In the genomic region with DNA sequence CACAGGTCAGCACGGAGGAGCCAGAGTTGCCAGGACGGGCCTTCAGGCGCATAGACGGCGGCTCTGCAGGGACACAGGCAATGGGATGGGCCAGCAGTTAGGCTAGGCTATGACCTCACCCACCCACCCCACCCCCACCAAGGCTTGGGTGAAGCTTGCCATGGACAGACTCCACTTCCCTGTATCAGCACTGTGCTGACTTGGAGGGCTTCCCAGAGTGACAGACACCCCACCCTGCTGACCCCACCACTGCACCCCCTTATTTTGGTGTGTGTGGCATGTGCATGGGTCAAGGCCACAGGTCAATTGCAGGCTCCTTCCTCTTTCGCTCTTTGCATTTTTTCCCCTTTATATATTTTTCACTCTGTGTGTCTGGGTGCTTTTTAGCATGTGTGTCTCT, we compare ENCODE assay signal across 23 mouse cellular contexts. TPM values are rescaled to one million over a fixed set of nuclear protein-coding genes. Genes with fewer than 3 reads are reported as not detected.
DNase-seq lines count a peak whose midpoint lies in the region; ATAC-seq and TF ChIP-seq lines count a peak whose summit lies in the region.
"Had no signal": no experiment of that assay in that cellular context is flagged by ENCODE, and none has a peak within 500 bp of the region (broad histone marks: within the 10 kb centered on the region; RNA-seq: fewer than 3 reads in every experiment).

No protein-coding gene starts in this region.

- intact Hi-C loops in left cerebral cortex, postnatal 25 days (cut with DNase I): no loop called here

- DNase-seq in forebrain, embryonic 10.5 days (ENCODE audit: extremely low spot score, low spot score): no peak
- DNase-seq in forebrain, postnatal 0 days: no peak
- DNase-seq in hindbrain, embryonic 10.5 days (ENCODE audit: low spot score): no peak
- peak; percentile 67 for DNase-seq in A20 (ENCODE audit: low read depth, low spot score)
- DNase-seq in left cerebral cortex, postnatal 25 days (ENCODE audit: low spot score in 2 of 2): no peak
- DNase-seq: cerebellum, adult 8-10 months; gastrocnemius, postnatal 10 days; kidney, adult 11 months; kidney, postnatal 10 days; lung, adult 2 months; retina, postnatal 1 day; right cerebral cortex, postnatal 25 days; spleen, adult 18-20 months; thymus, postnatal 14 days had no signal

- no peak for TF ChIP-seq CTCF in forebrain, postnatal 0 days (IDR thresholded peaks at IDR 0.05; ENCODE audit: low read depth)

- H3K9me3 ChIP-seq in forebrain, embryonic 10.5 days: no peaks in the 10 kb centered on the region
- no peaks in the 10 kb centered on the region for H3K9me3 ChIP-seq in forebrain, postnatal 0 days (ENCODE audit: low read length)
- no peaks in the 10 kb centered on the region for H3K9me3 ChIP-seq in hindbrain, embryonic 10.5 days
- H3K9me3 ChIP-seq in hindbrain, embryonic 13.5 days: no peaks in the 10 kb centered on the region
- H3K9me3 ChIP-seq in embryonic facial prominence, embryonic 15.5 days (replicated peaks): no peaks in the 10 kb centered on the region
- H3K9me3 ChIP-seq: forebrain, embryonic 12.5 days; heart, embryonic 10.5 days; hindbrain, embryonic 12.5 days; midbrain, embryonic 15.5 days; neural tube, embryonic 13.5 days had no signal

- no peak overlapping the region for H3K9ac ChIP-seq in forebrain, postnatal 0 days
- H3K9ac ChIP-seq in hindbrain, embryonic 13.5 days: no peak overlapping the region
- no peak overlapping the region for H3K9ac ChIP-seq in embryonic facial prominence, embryonic 15.5 days
- H3K9ac ChIP-seq: forebrain, embryonic 12.5 days; hindbrain, embryonic 12.5 days; midbrain, embryonic 15.5 days; neural tube, embryonic 13.5 days had no signal

- H3K4me1 ChIP-seq in forebrain, embryonic 10.5 days: peaks cover 54% of the 10 kb centered on the region
- H3K4me1 ChIP-seq in forebrain, postnatal 0 days (ENCODE audit: insufficient read depth): no peaks in the 10 kb centered on the region
- H3K4me1 ChIP-seq in hindbrain, embryonic 10.5 days (replicated peaks): peaks cover 33% of the 10 kb centered on the region
- H3K4me1 ChIP-seq in hindbrain, embryonic 13.5 days (replicated peaks): peaks cover 19% of the 10 kb centered on the region; the same call in 1 of the 2 replicates
- peaks cover 16% of the 10 kb centered on the region for H3K4me1 ChIP-seq in embryonic facial prominence, embryonic 15.5 days

- WGBS in forebrain, embryonic 10.5 days: 82% methylated on average over 6 of the region's 6 CpGs
- 85% methylated on average over 6 of the region's 6 CpGs for WGBS in forebrain, postnatal 0 days
- WGBS in hindbrain, embryonic 10.5 days: 86% methylated on average over 6 of the region's 6 CpGs
- WGBS in hindbrain, embryonic 13.5 days: 80% methylated on average over 6 of the region's 6 CpGs
- 76% methylated on average over 6 of the region's 6 CpGs for WGBS in embryonic facial prominence, embryonic 15.5 days

- H3K27me3 ChIP-seq in forebrain, embryonic 10.5 days (ENCODE audit: poor library complexity, severe bottlenecking): peaks cover 5% of the 10 kb centered on the region; the same call in 1 of the 2 replicates
- H3K27me3 ChIP-seq in forebrain, postnatal 0 days (ENCODE audit: insufficient read depth, low read length): no peaks in the 10 kb centered on the region
- H3K27me3 ChIP-seq in hindbrain, embryonic 10.5 days (ENCODE audit: insufficient read depth, poor library complexity, severe bottlenecking): peaks cover 11% of the 10 kb centered on the region
- peaks cover 4% of the 10 kb centered on the region; the same call in 1 of the 2 replicates for H3K27me3 ChIP-seq in hindbrain, embryonic 13.5 days
- no peaks in the 10 kb centered on the region for H3K27me3 ChIP-seq in embryonic facial prominence, embryonic 15.5 days
- H3K27me3 ChIP-seq: midbrain, embryonic 15.5 days; neural tube, embryonic 13.5 days had no signal

- H3K4me2 ChIP-seq in forebrain, postnatal 0 days (ENCODE audit: low read depth): no peak overlapping the region
- H3K4me2 ChIP-seq in hindbrain, embryonic 13.5 days: no peak overlapping the region
- H3K4me2 ChIP-seq in embryonic facial prominence, embryonic 15.5 days (replicated peaks): no peak overlapping the region
- H3K4me2 ChIP-seq: forebrain, embryonic 12.5 days; hindbrain, embryonic 12.5 days; midbrain, embryonic 15.5 days; neural tube, embryonic 13.5 days had no signal

- H3K4me3 ChIP-seq in forebrain, embryonic 10.5 days: no peak overlapping the region
- H3K4me3 ChIP-seq in forebrain, postnatal 0 days (ENCODE audit: low read depth, low read length): no peak overlapping the region
- H3K4me3 ChIP-seq in hindbrain, embryonic 10.5 days: no peak overlapping the region
- H3K4me3 ChIP-seq in hindbrain, embryonic 13.5 days: no peak overlapping the region
- H3K4me3 ChIP-seq in embryonic facial prominence, embryonic 15.5 days (replicated peaks): no peak overlapping the region
- H3K4me3 ChIP-seq: forebrain, embryonic 12.5 days; heart, embryonic 10.5 days; hindbrain, embryonic 12.5 days; midbrain, embryonic 15.5 days; myocyte; neural tube, embryonic 13.5 days had no signal

- H3K36me3 ChIP-seq in forebrain, embryonic 10.5 days (replicated peaks): 0 out of 2 replicates have a peak, but pooled peaks cover under 1% of the 10 kb centered on the region
- H3K36me3 ChIP-seq in forebrain, postnatal 0 days (ENCODE audit: insufficient read depth): no peaks in the 10 kb centered on the region
- H3K36me3 ChIP-seq in hindbrain, embryonic 10.5 days: no peaks in the 10 kb centered on the region
- H3K36me3 ChIP-seq in hindbrain, embryonic 13.5 days: no peaks in the 10 kb centered on the region
- H3K36me3 ChIP-seq in embryonic facial prominence, embryonic 15.5 days: peaks cover 12% of the 10 kb centered on the region; the same call in 1 of the 2 replicates
- H3K36me3 ChIP-seq: forebrain, embryonic 12.5 days; hindbrain, embryonic 12.5 days; midbrain, embryonic 15.5 days; neural tube, embryonic 13.5 days had no signal

- H3K27ac ChIP-seq in forebrain, embryonic 10.5 days: 0 out of 2 replicates have a peak overlapping the region, but pooled peaks have one; percentile 49
- no peak overlapping the region for H3K27ac ChIP-seq in forebrain, postnatal 0 days (ENCODE audit: low read depth, low read length)
- H3K27ac ChIP-seq in hindbrain, embryonic 10.5 days: 0 out of 2 replicates have a peak overlapping the region, but pooled peaks have one; percentile 29
- H3K27ac ChIP-seq in hindbrain, embryonic 13.5 days: no peak overlapping the region
- H3K27ac ChIP-seq in embryonic facial prominence, embryonic 15.5 days (replicated peaks): 0 out of 2 replicates have a peak overlapping the region, but pooled peaks have one; percentile 11
- H3K27ac ChIP-seq: forebrain, embryonic 12.5 days; heart, embryonic 10.5 days; hindbrain, embryonic 12.5 days; midbrain, embryonic 15.5 days; neural tube, embryonic 13.5 days had no signal

- ATAC-seq in forebrain, postnatal 0 days: no peak
- ATAC-seq in hindbrain, embryonic 13.5 days (ENCODE audit: low FRiP score): no peak
- ATAC-seq in embryonic facial prominence, embryonic 15.5 days (ENCODE audit: insufficient number of reproducible peaks, low FRiP score, low TSS enrichment, low read depth): no peak
- no peak for ATAC-seq in cerebellum, adult (ENCODE audit: insufficient number of reproducible peaks, low FRiP score, low TSS enrichment)
- ATAC-seq: midbrain, embryonic 15.5 days had no signal

RNA-seq across cellular contexts. Expression of a gene that starts 3.3 kb away (rescaled TPM):
- 101 and 113 TPM in 2 replicates for polyA plus RNA-seq in forebrain, embryonic 10.5 days (2016; fragmentation: Nextera tagmentation; extraction: Ambion mirVana)
- total RNA-seq in forebrain, postnatal 0 days (2014; rRNA removed): 29.7 and 43.8 TPM in 2 replicates
- polyA plus RNA-seq in forebrain, postnatal 0 days (2015; fragmentation: Nextera tagmentation; extraction: Ambion mirVana): 32.6 and 36.4 TPM in 2 replicates
- polyA plus RNA-seq in hindbrain, embryonic 10.5 days (2016; fragmentation: Nextera tagmentation; extraction: Ambion mirVana): 127 and 135 TPM in 2 replicates
- polyA plus RNA-seq in hindbrain, embryonic 13.5 days (2015; fragmentation: Nextera tagmentation; extraction: Ambion mirVana): 93.8 and 103 TPM in 2 replicates
- polyA plus RNA-seq in embryonic facial prominence, embryonic 15.5 days (2015; fragmentation: Nextera tagmentation; extraction: Ambion mirVana): 520 and 531 TPM in 2 replicates
- total RNA-seq in left cerebral cortex, postnatal 25 days (2021): 1 to 10 TPM; 5.3 to 6.0 TPM

RNA-seq across cellular contexts. Expression of a gene that starts 8.3 kb away (rescaled TPM):
- polyA plus RNA-seq in forebrain, embryonic 10.5 days (2016; fragmentation: Nextera tagmentation; extraction: Ambion mirVana): 5.5 and 5.9 TPM in 2 replicates
- 24.9 and 29.4 TPM in 2 replicates for total RNA-seq in forebrain, postnatal 0 days (2014; rRNA removed)
- 35.1 and 44.7 TPM in 2 replicates for polyA plus RNA-seq in forebrain, postnatal 0 days (2015; fragmentation: Nextera tagmentation; extraction: Ambion mirVana)
- 9.9 and 13.1 TPM in 2 replicates for polyA plus RNA-seq in hindbrain, embryonic 10.5 days (2016; fragmentation: Nextera tagmentation; extraction: Ambion mirVana)
- 26.9 and 28.3 TPM in 2 replicates for polyA plus RNA-seq in hindbrain, embryonic 13.5 days (2015; fragmentation: Nextera tagmentation; extraction: Ambion mirVana)
- 126 and 135 TPM in 2 replicates for polyA plus RNA-seq in embryonic facial prominence, embryonic 15.5 days (2015; fragmentation: Nextera tagmentation; extraction: Ambion mirVana)
- total RNA-seq in left cerebral cortex, postnatal 25 days (2021): 10 to 100 TPM; 22.7 to 24.1 TPM

RNA-seq across cellular contexts. Expression of a gene that starts 28.9 kb away (rescaled TPM):
- polyA plus RNA-seq in forebrain, embryonic 10.5 days (2016; fragmentation: Nextera tagmentation; extraction: Ambion mirVana): 1,843 and 1,853 TPM in 2 replicates
- 974 and 1,229 TPM in 2 replicates for total RNA-seq in forebrain, postnatal 0 days (2014; rRNA removed)
- 814 and 982 TPM in 2 replicates for polyA plus RNA-seq in forebrain, postnatal 0 days (2015; fragmentation: Nextera tagmentation; extraction: Ambion mirVana)
- polyA plus RNA-seq in hindbrain, embryonic 10.5 days (2016; fragmentation: Nextera tagmentation; extraction: Ambion mirVana): 1,526 and 1,700 TPM in 2 replicates
- polyA plus RNA-seq in hindbrain, embryonic 13.5 days (2015; fragmentation: Nextera tagmentation; extraction: Ambion mirVana): 994 and 999 TPM in 2 replicates
- polyA plus RNA-seq in embryonic facial prominence, embryonic 15.5 days (2015; fragmentation: Nextera tagmentation; extraction: Ambion mirVana): 1,509 and 1,523 TPM in 2 replicates
- 100 to 1,000 TPM; 410 to 413 TPM for total RNA-seq in left cerebral cortex, postnatal 25 days (2021)

RNA-seq across cellular contexts. Expression of a gene that starts 32.9 kb away (rescaled TPM):
- polyA plus RNA-seq in forebrain, embryonic 10.5 days (2016; fragmentation: Nextera tagmentation; extraction: Ambion mirVana): 16.5 and 17.7 TPM in 2 replicates
- 6.3 and 15.9 TPM in 2 replicates for total RNA-seq in forebrain, postnatal 0 days (2014; rRNA removed)
- 14.9 and 15.1 TPM in 2 replicates for polyA plus RNA-seq in forebrain, postnatal 0 days (2015; fragmentation: Nextera tagmentation; extraction: Ambion mirVana)
- polyA plus RNA-seq in hindbrain, embryonic 10.5 days (2016; fragmentation: Nextera tagmentation; extraction: Ambion mirVana): 16.9 and 18.6 TPM in 2 replicates
- 14.8 and 17.1 TPM in 2 replicates for polyA plus RNA-seq in hindbrain, embryonic 13.5 days (2015; fragmentation: Nextera tagmentation; extraction: Ambion mirVana)
- 26.0 and 26.9 TPM in 2 replicates for polyA plus RNA-seq in embryonic facial prominence, embryonic 15.5 days (2015; fragmentation: Nextera tagmentation; extraction: Ambion mirVana)
- total RNA-seq in left cerebral cortex, postnatal 25 days (2021): 1 to 10 TPM; 7.3 to 7.6 TPM

RNA-seq across cellular contexts. Expression of a gene that starts 33.1 kb away (rescaled TPM):
- 61.2 and 67.6 TPM in 2 replicates for polyA plus RNA-seq in forebrain, embryonic 10.5 days (2016; fragmentation: Nextera tagmentation; extraction: Ambion mirVana)
- 75.2 and 76.4 TPM in 2 replicates for total RNA-seq in forebrain, postnatal 0 days (2014; rRNA removed)
- 74.3 and 75.2 TPM in 2 replicates for polyA plus RNA-seq in forebrain, postnatal 0 days (2015; fragmentation: Nextera tagmentation; extraction: Ambion mirVana)
- 67.8 and 70.7 TPM in 2 replicates for polyA plus RNA-seq in hindbrain, embryonic 10.5 days (2016; fragmentation: Nextera tagmentation; extraction: Ambion mirVana)
- 58.0 and 58.5 TPM in 2 replicates for polyA plus RNA-seq in hindbrain, embryonic 13.5 days (2015; fragmentation: Nextera tagmentation; extraction: Ambion mirVana)
- 68.5 and 73.6 TPM in 2 replicates for polyA plus RNA-seq in embryonic facial prominence, embryonic 15.5 days (2015; fragmentation: Nextera tagmentation; extraction: Ambion mirVana)
- 10 to 100 TPM; 48.5 to 53.0 TPM for total RNA-seq in left cerebral cortex, postnatal 25 days (2021)

Comparison
In these comparisons a context has a peak if more than half of its experiments do, and no peak if none do; other contexts are left out.
1. H3K27ac ChIP-seq: peak in forebrain, embryonic 10.5 days (single experiment), hindbrain, embryonic 10.5 days (single experiment) and embryonic facial prominence, embryonic 15.5 days (single experiment); none in forebrain, postnatal 0 days (single experiment) and hindbrain, embryonic 13.5 days (single experiment).